Mouse (Mus musculus) thymus, postnatal 10 days (tissue): ENCODE measurements around the gene Zfp787.
"Not testable (repeated sequence)": the region's sequence is repeated elsewhere in the genome, so short reads cannot be mapped to it uniquely, and the experiment has no call there.

ENCODE experiments used
- DNase-seq, 2 experiments: peaks; one replicate each; pipeline ENCODE4 v3.0.0; 2021; ENCODE audit warnings: low spot score in 2 of 2

Gene Zfp787

GRCm38 (mm10) chr7:6155901-6156411 is at the start of gene Zfp787:
Gene Zfp787, minus strand, starts transcription at chr7:6155997.
- DNase-seq = peak; percentile 95 to 96

- no peak for DNase-seq
Measured at GRCm38 (mm10) chr7:6204200-6204599, 48.4 kb upstream of the Zfp787 start.

GRCm38 (mm10) chr7:6196790-6197189 is 41.0 kb upstream of the Zfp787 start, which contains the start of gene Galp:
Gene Galp, plus strand, starts transcription at chr7:6197090.
- DNase-seq = no peak

GRCm38 (mm10) chr7:6195777-6196176 is 40.0 kb upstream of the Zfp787 start:
- no peak for DNase-seq

- DNase-seq = peak in 1 of 2 experiments; percentile 75
Measured at GRCm38 (mm10) chr7:6194129-6194528, 38.3 kb upstream of the Zfp787 start.

GRCm38 (mm10) chr7:6191376-6191775 is 35.6 kb upstream of the Zfp787 start:
- peak; percentile 41 to 81 for DNase-seq

- no peak for DNase-seq
Measured at GRCm38 (mm10) chr7:6189542-6189941, 33.7 kb upstream of the Zfp787 start.

GRCm38 (mm10) chr7:6186756-6187155 is 31.0 kb upstream of the Zfp787 start:
- DNase-seq = no peak

- DNase-seq = no peak
Measured at GRCm38 (mm10) chr7:6186176-6186575, 30.4 kb upstream of the Zfp787 start.

GRCm38 (mm10) chr7:6185391-6185790 is 29.6 kb upstream of the Zfp787 start:
- no peak for DNase-seq

- no peak for DNase-seq
Measured at GRCm38 (mm10) chr7:6184521-6184920, 28.7 kb upstream of the Zfp787 start.

- no peak for DNase-seq
Measured at GRCm38 (mm10) chr7:6183802-6184201, 28.0 kb upstream of the Zfp787 start.

- DNase-seq = no peak
Measured at GRCm38 (mm10) chr7:6182882-6183281, 27.1 kb upstream of the Zfp787 start.

GRCm38 (mm10) chr7:6179013-6179412 is 23.2 kb upstream of the Zfp787 start:
- no peak for DNase-seq

GRCm38 (mm10) chr7:6174365-6174987 is 18.7 kb upstream of the Zfp787 start:
- DNase-seq = not testable (repeated sequence)

- DNase-seq = no peak
Measured at GRCm38 (mm10) chr7:6173872-6174271, 18.1 kb upstream of the Zfp787 start.

GRCm38 (mm10) chr7:6172674-6173244 is 17.0 kb upstream of the Zfp787 start:
- DNase-seq = no peak

- peak; percentile 96 for DNase-seq
Measured at GRCm38 (mm10) chr7:6172006-6172649, 16.3 kb upstream of the Zfp787 start, which contains the start of gene Zfp444. Gene Zfp444, plus strand, starts transcription at chr7:6172226.

- DNase-seq = peak; percentile 63 to 68
Measured at GRCm38 (mm10) chr7:6171444-6172005, 15.7 kb upstream of the Zfp787 start.

GRCm38 (mm10) chr7:6170871-6171270 is 15.1 kb upstream of the Zfp787 start:
- DNase-seq = no peak

GRCm38 (mm10) chr7:6170391-6170790 is 14.6 kb upstream of the Zfp787 start:
- no peak for DNase-seq

GRCm38 (mm10) chr7:6169403-6169802 is 13.6 kb upstream of the Zfp787 start:
- DNase-seq = no peak
